Mouse (Mus musculus): ENCODE measurements around the gene E130309D02Rik. TPM values are rescaled to one million over a fixed set of nuclear protein-coding genes. Genes with fewer than 3 reads are reported as not detected.

The E130309D02Rik gene
- 38.4 TPM for total RNA-seq (2023)

GRCm38 (mm10) chr5:143314730-143315513, at the start of gene E130309D02Rik:
E130309D02Rik (minus strand) TSS chr5:143315360.

DNA sequence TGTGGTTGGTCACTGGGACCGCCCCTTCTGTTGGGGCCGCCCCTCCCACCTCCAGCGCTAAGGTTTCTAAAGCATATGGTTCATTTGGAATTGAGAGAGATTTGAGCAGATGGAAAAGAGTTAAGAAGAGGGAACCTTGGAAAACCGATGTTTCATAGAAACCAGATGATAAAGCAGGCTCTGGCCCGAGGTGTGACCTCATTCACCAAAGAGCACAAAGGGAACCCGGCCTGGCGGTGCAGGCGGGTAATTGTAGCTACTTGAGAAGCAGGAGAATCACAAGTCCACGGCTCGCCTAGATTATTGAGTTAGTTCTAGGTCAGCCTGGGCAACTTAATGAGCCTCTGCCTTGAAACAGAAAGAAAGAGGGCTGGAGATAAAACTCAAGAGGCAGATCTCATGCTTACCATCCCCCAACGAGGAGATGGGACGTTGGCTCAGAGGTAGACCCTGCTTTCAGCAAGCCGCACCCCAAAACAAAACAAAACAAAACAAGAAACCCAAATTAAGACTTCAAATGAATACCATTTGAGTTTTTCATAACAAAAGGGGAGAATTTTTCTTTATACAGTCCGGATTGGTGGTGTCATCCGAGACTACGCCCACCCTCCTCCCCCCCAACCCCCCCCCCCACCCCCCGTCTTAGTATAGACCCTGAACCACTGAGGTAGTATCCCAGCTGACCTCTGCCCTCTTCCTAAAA, 41.7 kb upstream of the E130309D02Rik start, which contains the start of gene Grid2ip:
Grid2ip (plus strand) TSS at position 653 of the 703 bp plus-strand sequence.

GRCm38 (mm10) chr5:143328690-143329495, 13.7 kb upstream of the E130309D02Rik start, which contains the start of gene Zdhhc4:
Zdhhc4 (minus strand) TSS chr5:143329256.

GRCm38 (mm10) chr5:143293404-143293803, 21.8 kb downstream of the E130309D02Rik start, which contains the start of gene Zfp853:
Zfp853 (minus strand) TSS chr5:143293623.

DNA sequence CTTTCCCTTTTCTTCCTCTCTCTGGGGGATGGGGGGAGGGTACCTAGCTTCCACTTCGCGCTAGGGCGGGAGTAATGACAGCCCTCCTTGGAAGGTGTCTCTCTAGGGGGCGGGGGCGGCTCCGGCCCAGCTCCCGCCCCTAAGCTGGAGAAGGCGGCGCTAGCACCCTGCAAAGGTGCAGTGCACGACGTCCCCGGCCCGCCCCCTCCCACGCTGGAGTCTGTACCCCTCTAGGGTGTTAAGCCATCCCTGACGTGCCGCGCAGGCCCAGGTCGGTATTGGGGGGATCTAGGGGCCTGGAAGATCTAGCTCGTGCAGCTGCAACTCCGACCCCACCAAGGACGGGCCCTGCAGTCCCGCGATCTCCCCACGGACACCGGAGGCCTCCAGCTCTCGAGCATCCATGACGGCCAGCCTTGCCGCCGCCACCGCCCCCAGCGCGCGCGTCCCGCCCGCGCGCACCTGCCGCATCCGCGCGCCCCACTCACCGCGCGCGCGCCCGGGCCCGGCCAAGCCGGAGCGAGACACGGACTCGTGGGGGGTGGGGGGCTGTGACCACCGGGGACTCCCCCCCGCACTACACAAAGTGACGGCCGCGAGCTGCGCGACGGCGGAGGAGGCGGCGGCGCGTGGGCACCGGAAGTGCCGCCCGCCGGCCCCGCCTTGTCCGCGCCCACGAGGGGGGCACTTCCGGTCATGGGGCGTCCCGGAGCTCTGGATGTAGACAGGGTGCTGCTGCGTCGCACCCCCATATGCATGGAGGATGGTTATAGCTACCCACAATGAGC, 45.6 kb downstream of the E130309D02Rik start, which contains the start of gene Zfp316:
Zfp316 (minus strand) TSS at position 660 of the 788 bp plus-strand sequence.

Other genes with a start within 250 kb of the E130309D02Rik start
- 11.9 TPM for gene Rnf216, start 202.4 kb downstream of the E130309D02Rik start, total RNA-seq (2023)
- gene Olfr718-ps1, start 167.8 kb downstream of the E130309D02Rik start, total RNA-seq (2023): 0.12 TPM
- 12.6 TPM for gene Rbak, start 134.6 kb downstream of the E130309D02Rik start, total RNA-seq (2023)
- not detected for gene Spdye4b, start 134.3 kb downstream of the E130309D02Rik start, total RNA-seq (2023)
- gene Spdye4a, start 88.5 kb downstream of the E130309D02Rik start, total RNA-seq (2023): not detected
- gene Zfp12, start 80.2 kb downstream of the E130309D02Rik start, total RNA-seq (2023): 41.9 TPM
- 1.4 TPM for gene Zfp316, start 45.3 kb downstream of the E130309D02Rik start, total RNA-seq (2023)
- gene Zfp853, start 21.7 kb downstream of the E130309D02Rik start, total RNA-seq (2023): 0.86 TPM
- gene Zdhhc4, start 13.9 kb upstream of the E130309D02Rik start, total RNA-seq (2023): 56.6 TPM
- not detected for gene Grid2ip, start 42.0 kb upstream of the E130309D02Rik start, total RNA-seq (2023)
- 26.5 TPM for gene Kdelr2, start 88.5 kb upstream of the E130309D02Rik start, total RNA-seq (2023)
- 6.3 TPM for gene Daglb, start 149.2 kb upstream of the E130309D02Rik start, total RNA-seq (2023)
- 277 TPM for gene Rac1, start 212.7 kb upstream of the E130309D02Rik start, total RNA-seq (2023)

Data from CD4-positive naive resting alpha-beta T cell, adult 57 days (primary cell).